Mouse (Mus musculus): ENCODE data around the gene Gins1.

- no peak for TF ChIP-seq CTCF (IDR thresholded peaks at IDR 0.05; ENCODE audit: low read depth, low read length)
- TF ChIP-seq EP300 (IDR thresholded peaks at IDR 0.05; ENCODE audit: insufficient read depth, low read depth, low read length) = 0 out of 2 replicates have a peak, but pooled peaks have one; percentile 27
Observed at GRCm38 (mm10) chr2:150904272-150904935, 796 bp upstream of the Gins1 start, which contains the start of gene Abhd12.
